Mouse (Mus musculus) T-helper 2 cell (primary cell): ENCODE results near the gene Fer.

Experiments
- in situ Hi-C: fragments of 300-600 bp; cut with MboI, MseI; formaldehyde crosslinking; loops from one replicate; pipeline ENCODE4 v1.15.1; 2025; ENCODE audit warnings: high pct_unique_total_duplicates

The Fer gene

GRCm38 (mm10) chr17:64085493-64085892 is 222.6 kb downstream of the Fer start:
- in situ Hi-C loops, result no loop called here

- in situ Hi-C loops, result no loop called here
Measured at GRCm38 (mm10) chr17:64086875-64087608, 224.2 kb downstream of the Fer start.

GRCm38 (mm10) chr17:64087871-64088270 is 225.0 kb downstream of the Fer start:
- in situ Hi-C loops, result no loop called here

- in situ Hi-C loops, result no loop called here
Measured at GRCm38 (mm10) chr17:64093716-64094115, 230.9 kb downstream of the Fer start.

- in situ Hi-C loops, result no loop called here
Measured at GRCm38 (mm10) chr17:64096811-64097210, 233.9 kb downstream of the Fer start.

- in situ Hi-C loops, result no loop called here
Measured at GRCm38 (mm10) chr17:64097788-64098359, 235.0 kb downstream of the Fer start.

GRCm38 (mm10) chr17:64099395-64100171 is 236.7 kb downstream of the Fer start:
- in situ Hi-C loops, result no loop called here

- in situ Hi-C loops, result no loop called here
Measured at GRCm38 (mm10) chr17:64100172-64100510, 237.3 kb downstream of the Fer start.

GRCm38 (mm10) chr17:64108773-64109172 is 245.9 kb downstream of the Fer start:
- in situ Hi-C loops, result no loop called here

- in situ Hi-C loops, result no loop called here
Measured at GRCm38 (mm10) chr17:64109871-64110270, 247.0 kb downstream of the Fer start.

GRCm38 (mm10) chr17:64113625-64114024 is 250.8 kb downstream of the Fer start:
- in situ Hi-C loops, result no loop called here

GRCm38 (mm10) chr17:64116762-64117161 is 253.9 kb downstream of the Fer start:
- in situ Hi-C loops, result no loop called here

- in situ Hi-C loops, result no loop called here
Measured at GRCm38 (mm10) chr17:64119697-64120288, 256.9 kb downstream of the Fer start.

GRCm38 (mm10) chr17:64122556-64122955 is 259.7 kb downstream of the Fer start:
- in situ Hi-C loops, result no loop called here

- in situ Hi-C loops, result no loop called here
Measured at GRCm38 (mm10) chr17:64123732-64124131, 260.9 kb downstream of the Fer start.

GRCm38 (mm10) chr17:64126904-64127303 is 264.0 kb downstream of the Fer start:
- in situ Hi-C loops, result no loop called here

- in situ Hi-C loops, result no loop called here
Measured at GRCm38 (mm10) chr17:64129750-64130149, 266.9 kb downstream of the Fer start.

- in situ Hi-C loops, result no loop called here
Measured at GRCm38 (mm10) chr17:64130356-64130755, 267.5 kb downstream of the Fer start.

GRCm38 (mm10) chr17:64132183-64132582 is 269.3 kb downstream of the Fer start:
- in situ Hi-C loops, result no loop called here

- in situ Hi-C loops, result no loop called here
Measured at GRCm38 (mm10) chr17:64135941-64136650, 273.2 kb downstream of the Fer start.

GRCm38 (mm10) chr17:64138036-64138717 is 275.3 kb downstream of the Fer start:
- in situ Hi-C loops, result no loop called here
